Mouse (Mus musculus) common myeloid progenitor, adult 5-6 weeks (primary cell): ENCODE measurements around the gene Cstf2. TPM values are rescaled to one million over a fixed set of nuclear protein-coding genes. Genes with fewer than 3 reads are reported as not detected.

Source experiments
- ATAC-seq: replicated peaks from 2 replicates; pipeline ENCODE4 v1.8.0; 2016; ENCODE audit warnings: low read depth, mild to moderate bottlenecking, moderate TSS enrichment, inconsistent platforms; ENCODE audit not compliant: poor library complexity, severe bottlenecking
- total RNA-seq: library from RNA; stranded (forward); fragments of 200-1000, 187-1606 nt; gene quantifications from 2 replicates; pipeline ENCODE4 v1.2.3, GENCODE M21; 2017

The Cstf2 gene
- 72.9 and 102 TPM in 2 replicates for total RNA-seq

GRCm38 (mm10) chrX:134058987-134059712 lies at the start of gene Cstf2:
Cstf2 (plus strand) TSS chrX:134059187.
- peak; percentile 91 for ATAC-seq

GRCm38 (mm10) chrX:134019005-134019404 lies 40.0 kb upstream of the Cstf2 start:
- peak; percentile 99 for ATAC-seq

- no peak for ATAC-seq
Observed at GRCm38 (mm10) chrX:134020664-134021063, 38.3 kb upstream of the Cstf2 start.

GRCm38 (mm10) chrX:134048994-134049393 lies 10.0 kb upstream of the Cstf2 start:
- no peak for ATAC-seq

GRCm38 (mm10) chrX:134056897-134057296 lies 2.1 kb upstream of the Cstf2 start:
- ATAC-seq = no peak

GRCm38 (mm10) chrX:134058040-134058875 lies 729 bp upstream of the Cstf2 start:
- ATAC-seq = no peak

- ATAC-seq = peak; percentile 8; the same call in 1 of the 2 replicates
Observed at GRCm38 (mm10) chrX:134059764-134060163, 777 bp downstream of the Cstf2 start.

- no peak for ATAC-seq
Observed at GRCm38 (mm10) chrX:134085453-134085852, 26.5 kb downstream of the Cstf2 start.

GRCm38 (mm10) chrX:134102641-134103040 lies 43.7 kb downstream of the Cstf2 start:
- ATAC-seq = no peak

- ATAC-seq = 0 out of 2 replicates have a peak, but pooled peaks have one; percentile 23
Observed at GRCm38 (mm10) chrX:134111767-134112166, 52.8 kb downstream of the Cstf2 start.

GRCm38 (mm10) chrX:134116417-134116816 lies 57.4 kb downstream of the Cstf2 start:
- ATAC-seq = peak; percentile 98

GRCm38 (mm10) chrX:134128549-134128948 lies 69.6 kb downstream of the Cstf2 start:
- peak; percentile 56 for ATAC-seq

- peak; percentile 47; the same call in 1 of the 2 replicates for ATAC-seq
Observed at GRCm38 (mm10) chrX:134132295-134132694, 73.3 kb downstream of the Cstf2 start.

- no peak for ATAC-seq
Observed at GRCm38 (mm10) chrX:134133821-134134220, 74.8 kb downstream of the Cstf2 start.

Other genes with a start within 250 kb of the Cstf2 start
- not detected in 2 replicates for gene Tnmd, start 208.2 kb upstream of the Cstf2 start, total RNA-seq
- gene Tspan6, start 160.8 kb upstream of the Cstf2 start, total RNA-seq = 9.6 and 11.0 TPM in 2 replicates
- not detected in 2 replicates for gene Srpx2, start 150.8 kb upstream of the Cstf2 start, total RNA-seq
- gene Sytl4, start 77.4 kb upstream of the Cstf2 start, total RNA-seq = 5.8 and 7.4 TPM in 2 replicates
- not detected in 2 replicates for gene Xkrx, start 102.9 kb downstream of the Cstf2 start, total RNA-seq
- not detected in 2 replicates for gene Arl13a, start 128.3 kb downstream of the Cstf2 start, total RNA-seq
- 0.15 and 0.27 TPM in 2 replicates for gene Nox1, start 162.8 kb downstream of the Cstf2 start, total RNA-seq
- 22.8 and 32.1 TPM in 2 replicates for gene Trmt2b, start 217.8 kb downstream of the Cstf2 start, total RNA-seq
- not detected in 2 replicates for gene Tmem35a, start 236.0 kb downstream of the Cstf2 start, total RNA-seq
- gene Cenpi, start 248.9 kb downstream of the Cstf2 start, total RNA-seq = 35.1 and 42.5 TPM in 2 replicates